Mouse (Mus musculus) thymus, postnatal 4 days (tissue): ENCODE data around the gene Cib1.

Experiments
- DNase-seq: peaks from one replicate; pipeline ENCODE4 v3.0.0; 2021

The Cib1 gene

DNA sequence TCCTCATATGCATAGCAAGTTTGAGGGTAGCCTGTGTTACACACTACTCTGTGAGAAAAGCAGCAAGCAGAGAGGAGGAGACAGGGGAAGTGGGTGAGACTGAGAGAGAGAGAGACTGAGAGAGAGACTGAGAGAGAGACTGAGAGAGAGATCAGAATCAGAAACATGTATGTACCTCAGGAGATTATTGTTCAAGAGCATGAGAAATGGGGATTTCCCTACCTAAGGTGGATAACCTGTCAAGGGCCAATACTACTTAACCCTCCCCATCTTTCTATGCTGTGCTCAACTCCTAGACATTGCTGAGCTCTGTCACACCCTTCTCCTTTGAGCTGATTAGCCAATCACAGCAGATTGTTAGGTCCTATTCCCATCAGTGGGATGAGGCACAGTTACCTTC lies 50.5 kb downstream of the Cib1 start:
- no peak for DNase-seq

DNA sequence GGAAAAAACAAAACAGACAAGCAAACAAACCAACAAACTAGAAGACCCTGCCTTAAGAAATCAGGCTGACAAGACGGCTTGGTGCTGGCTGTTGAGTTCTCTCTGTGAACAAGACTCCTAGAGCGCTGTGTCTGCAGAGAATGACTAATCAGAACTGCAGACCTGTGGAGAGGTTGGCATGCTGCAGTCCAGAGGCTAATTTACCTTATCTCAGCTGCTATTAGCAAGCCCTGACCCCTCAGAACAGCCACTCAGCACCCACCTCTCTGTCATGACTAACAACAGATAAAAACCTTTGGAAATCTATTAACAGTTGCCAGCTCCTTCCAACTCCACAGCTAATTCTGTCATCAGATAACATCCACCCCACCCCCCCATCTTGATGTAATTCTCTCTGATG lies 51.5 kb downstream of the Cib1 start:
- DNase-seq: no peak

DNA sequence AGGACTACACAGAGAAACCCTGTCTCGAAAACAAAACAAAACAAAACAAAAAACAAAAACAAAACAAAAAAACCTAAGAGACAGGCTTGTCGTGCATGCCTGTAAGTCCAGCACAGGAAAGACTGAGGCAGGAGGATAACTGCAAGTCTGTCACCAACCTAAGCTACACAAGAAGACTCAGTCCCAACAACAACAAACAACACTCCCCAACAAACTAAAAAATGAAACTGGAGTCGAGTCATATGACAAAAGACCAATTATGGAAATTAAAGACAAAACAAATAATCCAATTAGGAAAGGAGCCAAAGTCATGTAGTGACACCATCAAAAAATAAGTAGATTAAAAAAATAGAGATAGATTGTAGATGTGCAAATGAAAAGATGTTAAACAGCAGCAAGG lies 52.4 kb downstream of the Cib1 start:
- no peak for DNase-seq

DNA sequence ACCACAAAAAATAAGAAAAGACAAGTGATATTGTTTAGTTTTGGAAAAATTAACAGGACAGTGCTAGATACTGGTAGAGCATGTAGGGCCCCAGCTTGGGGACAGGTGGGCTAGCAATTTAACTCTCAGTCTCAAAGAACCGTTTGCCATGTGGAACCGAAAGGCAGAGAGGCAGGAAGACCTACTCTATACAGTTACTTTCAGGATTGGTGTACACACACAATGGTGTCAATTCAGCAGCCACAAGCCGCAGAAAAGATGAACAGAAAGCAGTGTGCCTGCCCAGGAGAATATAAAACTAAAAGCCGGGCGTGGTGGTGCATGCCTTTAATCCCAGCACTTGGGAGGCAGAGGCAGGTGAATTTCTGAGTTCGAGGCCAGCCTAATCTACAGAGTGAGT lies 52.8 kb downstream of the Cib1 start:
- no peak for DNase-seq

DNA sequence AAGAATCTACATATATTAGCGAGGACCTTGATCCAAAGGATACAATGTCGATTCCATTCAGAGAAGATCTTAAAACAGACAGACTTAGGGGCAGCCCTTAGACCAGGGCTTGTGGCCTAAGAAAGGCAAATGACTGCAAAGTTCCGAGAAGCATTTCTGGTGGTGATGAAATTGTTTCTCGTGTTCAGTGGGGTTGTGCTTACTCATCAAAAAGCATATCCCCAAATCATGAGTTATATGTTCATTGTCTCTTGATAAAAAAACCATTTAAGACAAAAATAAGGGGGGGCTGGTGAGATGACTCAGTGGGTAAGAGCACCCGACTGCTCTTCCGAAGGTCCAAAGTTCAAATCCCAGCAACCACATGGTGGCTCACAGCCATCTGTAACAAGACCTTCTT lies 53.3 kb downstream of the Cib1 start:
- no peak for DNase-seq

DNA sequence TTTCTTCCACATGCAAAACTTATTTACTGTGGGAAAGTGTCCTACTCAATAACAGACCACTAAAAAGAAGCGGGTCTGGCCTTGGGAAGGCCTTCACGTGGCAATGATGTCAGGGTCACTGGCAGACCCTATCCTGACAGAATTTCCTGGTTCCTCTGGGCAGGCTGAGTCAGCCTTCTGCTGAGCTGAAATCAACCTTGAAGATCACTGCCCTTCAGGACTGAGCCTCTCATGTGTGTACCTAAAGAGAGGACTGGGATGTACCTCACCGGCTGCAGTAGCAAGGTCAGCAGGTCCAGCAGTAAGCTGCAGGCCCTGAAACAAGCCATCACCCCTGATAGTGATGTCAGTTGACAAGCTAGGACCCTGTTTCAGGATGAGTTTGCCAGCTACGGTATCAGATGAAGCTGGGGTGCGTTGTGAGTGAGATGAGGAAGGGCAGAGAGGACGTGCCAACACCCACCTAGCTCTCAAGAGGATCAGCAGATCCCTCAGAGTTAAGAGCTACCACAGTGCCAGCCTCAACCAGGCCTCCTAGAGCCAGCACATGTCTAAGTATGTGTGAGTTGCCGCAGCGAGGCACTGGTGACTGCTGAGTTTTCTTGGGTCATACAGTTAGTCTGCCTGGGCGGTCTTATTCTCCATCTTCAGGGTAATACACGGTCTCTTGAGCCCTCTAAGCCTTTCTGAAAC lies 54.4 kb downstream of the Cib1 start:
- no peak for DNase-seq

DNA sequence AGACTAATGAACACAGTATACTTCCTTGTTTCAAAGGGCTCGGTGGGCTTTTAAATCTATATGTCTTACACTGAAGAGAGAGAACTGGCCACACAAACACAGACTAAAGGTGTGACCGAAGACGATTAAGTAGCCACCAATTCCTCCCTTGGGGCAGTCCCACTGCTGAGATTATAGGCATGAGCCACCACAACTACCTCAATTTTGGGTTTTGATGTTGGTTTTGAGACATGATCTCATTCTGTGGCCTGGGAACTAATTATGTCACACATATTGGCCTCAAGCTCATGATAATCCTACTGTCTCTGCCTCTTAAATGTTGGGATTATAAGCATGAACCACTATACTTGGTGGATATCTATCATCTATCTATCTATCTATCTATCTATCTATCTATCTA lies 55.2 kb downstream of the Cib1 start:
- no peak for DNase-seq
